Comparison of ENCODE assay signal across 13 mouse cellular contexts in the genomic region with DNA sequence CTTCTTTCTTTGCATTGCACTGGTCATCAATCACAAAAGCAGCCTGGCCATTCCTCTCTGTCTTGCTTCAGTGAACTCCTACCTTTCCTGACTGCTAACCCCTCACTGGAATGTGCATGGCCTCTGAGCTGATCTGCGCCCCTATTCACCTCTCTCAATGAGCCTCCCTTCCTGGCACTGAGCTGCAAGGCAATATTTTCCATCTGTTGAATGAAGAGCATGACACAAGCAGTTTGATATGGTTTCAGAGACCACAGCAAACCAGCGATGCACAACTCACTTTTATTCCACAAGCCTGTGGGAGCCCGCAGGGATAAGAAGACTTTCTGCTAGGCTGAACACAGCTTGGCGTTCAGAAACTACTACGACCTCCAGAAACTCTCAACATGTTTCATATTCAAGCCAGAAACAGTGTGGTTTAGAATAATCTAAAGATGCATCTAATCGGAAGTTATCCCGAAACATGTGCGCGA.
A peak's percentile ranks its signal among the peaks of the same experiment; 100 is the strongest.
DNase-seq lines count a peak whose midpoint lies in the region; ATAC-seq lines count a peak whose summit lies in the region.
"Had no signal": no experiment of that assay in that cellular context is flagged by ENCODE, and none has a peak within 500 bp of the region (broad histone marks: within the 10 kb centered on the region; RNA-seq: fewer than 3 reads in every experiment).

No protein-coding gene starts in this region.

- H3K27ac ChIP-seq in hindbrain, embryonic 10.5 days, result peak overlapping the region; percentile 13; the same call in 1 of the 2 replicates
- H3K27ac ChIP-seq in hindbrain, embryonic 13.5 days, result no peak overlapping the region
- no peak overlapping the region for H3K27ac ChIP-seq in midbrain, embryonic 14.5 days (replicated peaks; ENCODE audit: low read depth, low read length)
- no peak overlapping the region for H3K27ac ChIP-seq in midbrain, embryonic 16.5 days (ENCODE audit: low read length)
- peak overlapping the region; percentile 33; the same call in 1 of the 2 replicates for H3K27ac ChIP-seq in embryonic facial prominence, embryonic 14.5 days (replicated peaks; ENCODE audit: low read depth, low read length)
- peak overlapping the region; percentile 66 for H3K27ac ChIP-seq in stomach, embryonic 16.5 days (ENCODE audit: low read length)
- H3K27ac ChIP-seq: midbrain, embryonic 12.5 days had no signal

- H3K4me2 ChIP-seq in hindbrain, embryonic 13.5 days, result no peak overlapping the region
- peak overlapping the region; percentile 4; the same call in 1 of the 2 replicates for H3K4me2 ChIP-seq in midbrain, embryonic 14.5 days (ENCODE audit: low read length)
- H3K4me2 ChIP-seq in midbrain, embryonic 16.5 days (ENCODE audit: low read length), result no peak overlapping the region
- H3K4me2 ChIP-seq in embryonic facial prominence, embryonic 14.5 days (ENCODE audit: low read depth, low read length), result peak overlapping the region; percentile 0; the same call in 1 of the 2 replicates
- no peak overlapping the region for H3K4me2 ChIP-seq in stomach, embryonic 16.5 days (ENCODE audit: low read depth, low read length)
- H3K4me2 ChIP-seq: midbrain, embryonic 12.5 days had no signal

- no peak overlapping the region for H3K9ac ChIP-seq in hindbrain, embryonic 13.5 days
- H3K9ac ChIP-seq in midbrain, embryonic 14.5 days (replicated peaks; ENCODE audit: low read length), result no peak overlapping the region
- H3K9ac ChIP-seq in midbrain, embryonic 16.5 days (ENCODE audit: low read depth, low read length), result no peak overlapping the region
- H3K9ac ChIP-seq in embryonic facial prominence, embryonic 14.5 days (ENCODE audit: low read depth, low read length), result no peak overlapping the region
- H3K9ac ChIP-seq in stomach, embryonic 16.5 days (ENCODE audit: low read length), result no peak overlapping the region
- H3K9ac ChIP-seq: midbrain, embryonic 12.5 days had no signal

- peak; percentile 35 for DNase-seq in hindbrain, embryonic 10.5 days (ENCODE audit: low spot score)
- DNase-seq in midbrain, embryonic 14.5 days, result peak; percentile 8
- peak; percentile 82 for DNase-seq in embryonic facial prominence, embryonic 14.5 days (ENCODE audit: low spot score)
- no peak for DNase-seq in right cerebral cortex, adult 2 months (ENCODE audit: low spot score in 2 of 2)
- DNase-seq: adrenal gland, postnatal 25 days; cerebellum, adult 11 months; heart, postnatal 36 days; lung, adult 18-20 months had no signal

- no peaks in the 10 kb centered on the region for H3K36me3 ChIP-seq in hindbrain, embryonic 10.5 days
- H3K36me3 ChIP-seq in hindbrain, embryonic 13.5 days, result no peaks in the 10 kb centered on the region
- no peaks in the 10 kb centered on the region for H3K36me3 ChIP-seq in midbrain, embryonic 14.5 days (ENCODE audit: control insufficient read depth, insufficient read depth, low read length)
- no peaks in the 10 kb centered on the region for H3K36me3 ChIP-seq in midbrain, embryonic 16.5 days (ENCODE audit: control insufficient read depth, insufficient read depth, low read length)
- H3K36me3 ChIP-seq in embryonic facial prominence, embryonic 14.5 days (ENCODE audit: control insufficient read depth, insufficient read depth, low read length), result no peaks in the 10 kb centered on the region
- H3K36me3 ChIP-seq in stomach, embryonic 16.5 days (ENCODE audit: control insufficient read depth, insufficient read depth, low read length), result no peaks in the 10 kb centered on the region
- H3K36me3 ChIP-seq: midbrain, embryonic 12.5 days had no signal

- no peaks in the 10 kb centered on the region for H3K9me3 ChIP-seq in hindbrain, embryonic 10.5 days
- no peaks in the 10 kb centered on the region for H3K9me3 ChIP-seq in hindbrain, embryonic 13.5 days
- H3K9me3 ChIP-seq in midbrain, embryonic 14.5 days (ENCODE audit: control insufficient read depth, low read length), result no peaks in the 10 kb centered on the region
- H3K9me3 ChIP-seq in midbrain, embryonic 16.5 days (replicated peaks; ENCODE audit: control insufficient read depth, low read length, poor library complexity, severe bottlenecking), result no peaks in the 10 kb centered on the region
- H3K9me3 ChIP-seq in embryonic facial prominence, embryonic 14.5 days (ENCODE audit: control insufficient read depth, low read length), result no peaks in the 10 kb centered on the region
- no peaks in the 10 kb centered on the region for H3K9me3 ChIP-seq in stomach, embryonic 16.5 days (replicated peaks; ENCODE audit: control insufficient read depth, low read length)
- H3K9me3 ChIP-seq: midbrain, embryonic 12.5 days had no signal

- no peak overlapping the region; the same call in 1 of the 2 replicates for H3K4me3 ChIP-seq in hindbrain, embryonic 10.5 days
- H3K4me3 ChIP-seq in hindbrain, embryonic 13.5 days, result no peak overlapping the region
- H3K4me3 ChIP-seq in midbrain, embryonic 14.5 days (replicated peaks; ENCODE audit: low read depth, low read length), result no peak overlapping the region
- H3K4me3 ChIP-seq in midbrain, embryonic 16.5 days (ENCODE audit: low read depth, low read length), result no peak overlapping the region
- no peak overlapping the region for H3K4me3 ChIP-seq in embryonic facial prominence, embryonic 14.5 days (ENCODE audit: low read depth, low read length)
- no peak overlapping the region for H3K4me3 ChIP-seq in stomach, embryonic 16.5 days (replicated peaks; ENCODE audit: low read length)
- H3K4me3 ChIP-seq: erythroblast, embryonic 14.5 days; midbrain, embryonic 12.5 days had no signal

- ATAC-seq in hindbrain, embryonic 13.5 days (ENCODE audit: low FRiP score), result no peak
- ATAC-seq in midbrain, embryonic 14.5 days (ENCODE audit: low FRiP score, low TSS enrichment), result no peak
- ATAC-seq in midbrain, embryonic 16.5 days, result no peak
- ATAC-seq in embryonic facial prominence, embryonic 14.5 days (ENCODE audit: low read depth), result peak; percentile 70
- no peak for ATAC-seq in stomach, embryonic 16.5 days (ENCODE audit: insufficient read depth, low FRiP score)

- WGBS in hindbrain, embryonic 10.5 days, result 51% methylated on average over 9 of the region's 9 CpGs
- 47% methylated on average over 9 of the region's 9 CpGs for WGBS in hindbrain, embryonic 13.5 days
- 15% methylated on average over 9 of the region's 9 CpGs for WGBS in midbrain, embryonic 14.5 days
- 34% methylated on average over 9 of the region's 9 CpGs for WGBS in midbrain, embryonic 16.5 days
- 30% methylated on average over 9 of the region's 9 CpGs for WGBS in embryonic facial prominence, embryonic 14.5 days
- 55% methylated on average over 9 of the region's 9 CpGs for WGBS in stomach, embryonic 16.5 days

- no peaks in the 10 kb centered on the region for H3K27me3 ChIP-seq in hindbrain, embryonic 10.5 days (ENCODE audit: insufficient read depth, poor library complexity, severe bottlenecking)
- no peaks in the 10 kb centered on the region for H3K27me3 ChIP-seq in hindbrain, embryonic 13.5 days
- H3K27me3 ChIP-seq in midbrain, embryonic 14.5 days (ENCODE audit: control insufficient read depth, insufficient read depth, low read length), result no peaks in the 10 kb centered on the region
- H3K27me3 ChIP-seq in midbrain, embryonic 16.5 days (ENCODE audit: control insufficient read depth, insufficient read depth, low read depth, low read length), result no peaks in the 10 kb centered on the region
- no peaks in the 10 kb centered on the region for H3K27me3 ChIP-seq in embryonic facial prominence, embryonic 14.5 days (replicated peaks; ENCODE audit: control insufficient read depth, insufficient read depth, low read length)
- no peaks in the 10 kb centered on the region for H3K27me3 ChIP-seq in stomach, embryonic 16.5 days (ENCODE audit: control insufficient read depth, insufficient read depth, low read length)
- H3K27me3 ChIP-seq: midbrain, embryonic 12.5 days had no signal

- peaks cover 17% of the 10 kb centered on the region for H3K4me1 ChIP-seq in hindbrain, embryonic 10.5 days (replicated peaks)
- peaks cover 8% of the 10 kb centered on the region for H3K4me1 ChIP-seq in hindbrain, embryonic 13.5 days (replicated peaks)
- H3K4me1 ChIP-seq in midbrain, embryonic 14.5 days (ENCODE audit: control insufficient read depth, insufficient read depth, low read length), result no peaks in the 10 kb centered on the region
- no peaks in the 10 kb centered on the region for H3K4me1 ChIP-seq in midbrain, embryonic 16.5 days (ENCODE audit: control insufficient read depth, insufficient read depth, low read length)
- peaks cover 8% of the 10 kb centered on the region for H3K4me1 ChIP-seq in embryonic facial prominence, embryonic 14.5 days (ENCODE audit: control insufficient read depth, insufficient read depth, low read length)
- no peaks in the 10 kb centered on the region for H3K4me1 ChIP-seq in stomach, embryonic 16.5 days (ENCODE audit: control insufficient read depth, insufficient read depth, low read length)

Comparison
In these comparisons a context has a peak if more than half of its experiments do, and no peak if none do; other contexts are left out.
1. H3K27ac ChIP-seq: peak in hindbrain, embryonic 10.5 days (single experiment), embryonic facial prominence, embryonic 14.5 days (single experiment) and stomach, embryonic 16.5 days (single experiment); none in hindbrain, embryonic 13.5 days (single experiment), midbrain, embryonic 14.5 days (single experiment) and midbrain, embryonic 16.5 days (single experiment).
2. H3K4me2 ChIP-seq: peak in midbrain, embryonic 14.5 days (single experiment) and embryonic facial prominence, embryonic 14.5 days (single experiment); none in hindbrain, embryonic 13.5 days (single experiment), midbrain, embryonic 16.5 days (single experiment) and stomach, embryonic 16.5 days (single experiment).
3. DNase-seq: peak in hindbrain, embryonic 10.5 days (single experiment), midbrain, embryonic 14.5 days (single experiment) and embryonic facial prominence, embryonic 14.5 days (single experiment); none in right cerebral cortex, adult 2 months (0 of 2).